Mouse (Mus musculus) CD4-positive helper T cell, adult 2 months (primary cell): ENCODE measurements around the gene 4933405L10Rik.

Source experiments
- DNase-seq: peaks from one replicate; pipeline ENCODE4 v3.0.0-alpha.2; 2012; ENCODE audit warnings: low read depth, missing footprints, low spot score

The 4933405L10Rik gene

DNA sequence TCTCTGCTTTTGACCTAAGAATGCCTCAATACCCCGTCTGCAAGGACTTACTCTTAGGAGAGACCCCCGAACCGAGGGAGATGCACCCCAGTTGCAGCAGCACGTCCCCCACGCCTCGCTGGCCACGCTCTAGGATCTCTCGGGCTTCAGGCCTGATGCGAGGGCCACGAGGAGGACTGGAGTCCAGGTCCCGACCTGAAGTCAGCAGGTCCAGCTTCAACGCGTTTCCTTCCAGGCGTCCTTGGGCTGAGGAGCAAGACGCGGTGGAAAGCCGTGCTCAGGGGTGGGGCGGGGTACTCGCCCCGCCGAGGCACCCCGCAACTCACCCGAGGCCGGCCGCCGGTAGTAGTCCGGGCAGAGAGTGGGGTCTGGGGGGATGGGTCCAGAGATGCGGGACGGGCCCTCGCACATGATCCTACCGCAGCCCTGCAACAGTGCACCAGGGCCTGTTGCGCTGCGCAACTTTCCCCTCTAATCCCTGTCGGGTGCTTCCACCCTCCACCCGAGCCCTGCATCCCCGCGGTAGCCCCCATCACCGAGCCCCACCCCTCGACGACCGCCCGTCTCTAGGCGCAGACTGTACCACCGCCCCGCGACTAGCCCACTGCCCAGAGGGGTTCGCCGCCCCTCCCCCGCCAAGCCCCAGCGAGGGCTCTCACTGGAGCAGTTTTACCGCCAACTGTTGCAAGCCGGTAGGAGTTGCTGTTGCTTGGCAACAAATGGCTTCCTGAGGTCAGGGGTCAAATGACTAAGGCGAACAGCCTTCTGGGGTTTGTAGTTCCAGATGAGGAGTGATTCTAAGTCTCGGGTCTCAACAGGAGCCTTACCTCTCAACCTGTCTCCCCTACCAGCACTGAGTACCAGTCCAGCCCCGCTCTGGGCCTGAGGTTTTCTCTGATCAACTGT, at the start of gene 4933405L10Rik, which contains the start of gene Enkd1:
4933405L10Rik (plus strand) TSS at position 158 of the 906 bp plus-strand sequence.
Enkd1 (minus strand) TSS at position 713 of the 906 bp plus-strand sequence.
- peak; percentile 89 for DNase-seq

DNA sequence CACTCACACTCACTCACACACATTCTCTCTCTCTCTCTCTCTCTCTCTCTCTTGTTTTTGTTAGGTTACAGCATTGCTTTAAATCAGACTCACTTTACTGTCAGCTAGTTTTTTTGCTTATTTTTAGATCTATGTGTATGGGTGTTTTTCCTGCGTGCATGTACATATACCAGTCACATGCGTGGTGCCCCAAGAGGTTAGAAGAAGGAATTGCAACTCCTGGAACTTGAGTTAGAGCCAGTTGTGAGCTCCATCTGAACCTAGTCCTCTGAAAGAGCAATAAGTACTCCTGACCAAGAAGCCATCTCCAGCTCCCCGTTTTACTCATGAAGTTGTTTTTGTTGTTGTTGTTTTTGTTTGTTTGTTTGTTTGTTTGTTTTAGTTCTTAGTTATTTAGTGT, 46.3 kb upstream of the 4933405L10Rik start:
- peak; percentile 72 for DNase-seq

DNA sequence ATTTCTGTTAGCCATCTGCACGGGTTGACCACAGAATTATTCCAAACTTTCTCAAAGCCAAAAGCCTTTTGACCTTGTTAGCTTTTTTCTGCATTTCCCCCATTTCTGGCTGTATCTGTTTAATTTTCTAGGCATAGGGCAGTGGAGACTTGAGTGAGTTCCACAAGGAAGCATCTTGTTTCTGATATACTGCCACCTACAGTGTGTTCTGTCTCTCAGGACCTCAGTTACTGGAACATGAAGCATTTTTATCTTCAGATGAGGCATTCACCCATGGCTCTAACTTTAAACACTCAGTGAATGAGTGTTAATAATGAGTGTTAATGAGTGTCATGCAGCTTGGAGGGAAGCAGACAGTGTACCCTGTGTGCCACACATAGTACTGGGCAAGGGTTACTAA, 29.6 kb upstream of the 4933405L10Rik start:
- DNase-seq: no peak

DNA sequence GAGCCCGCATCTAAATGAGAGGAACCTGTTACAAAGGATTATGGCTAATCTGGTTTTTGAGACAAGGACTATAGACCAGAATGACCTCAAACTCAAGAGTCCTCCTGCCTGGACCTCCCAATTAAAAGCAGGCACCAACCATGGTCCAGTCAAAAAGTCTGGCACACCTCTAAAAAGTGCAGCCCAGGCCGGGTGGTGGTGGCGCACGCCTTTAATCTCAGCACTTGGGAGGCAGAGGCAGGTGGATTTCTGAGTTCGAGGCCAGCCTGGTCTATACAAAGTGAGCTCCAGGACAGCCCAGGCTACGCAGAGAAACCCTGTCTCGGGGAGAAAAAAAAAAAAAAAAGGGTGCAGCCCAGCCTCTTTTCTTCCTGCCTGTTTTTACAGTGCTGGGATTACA, 22.1 kb upstream of the 4933405L10Rik start:
- DNase-seq: no peak

DNA sequence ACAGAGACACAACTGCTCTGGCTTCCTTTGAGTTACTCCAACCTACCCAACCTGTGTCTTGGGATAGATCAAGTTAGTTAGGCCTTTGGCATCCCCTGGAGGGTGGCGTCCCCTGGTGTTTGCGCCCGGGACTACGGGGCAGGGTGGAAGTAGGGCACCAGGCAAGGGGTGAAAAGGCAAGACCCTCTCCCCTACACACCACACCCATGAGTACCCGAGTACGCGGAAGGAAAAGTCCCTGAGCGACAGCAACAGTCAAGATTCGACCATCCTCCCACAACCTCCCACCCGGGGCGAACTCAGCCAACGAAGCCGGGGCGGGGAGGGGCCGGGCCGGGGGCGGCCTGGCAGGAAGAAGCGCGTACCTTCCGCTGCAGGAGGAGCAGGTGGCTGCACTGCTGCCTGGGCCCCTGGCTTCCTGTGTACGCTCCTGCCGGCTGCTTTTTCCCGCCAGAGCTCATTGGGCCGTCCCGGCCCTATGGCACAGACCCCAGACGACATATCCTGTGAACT, 21.6 kb upstream of the 4933405L10Rik start, which contains the start of gene Carmil2:
Carmil2 (plus strand) TSS at position 479 of the 513 bp plus-strand sequence.
- DNase-seq: peak; percentile 90

- no peak for DNase-seq
Observed at GRCm38 (mm10) chr8:105686551-105686950, 20.9 kb upstream of the 4933405L10Rik start.

DNA sequence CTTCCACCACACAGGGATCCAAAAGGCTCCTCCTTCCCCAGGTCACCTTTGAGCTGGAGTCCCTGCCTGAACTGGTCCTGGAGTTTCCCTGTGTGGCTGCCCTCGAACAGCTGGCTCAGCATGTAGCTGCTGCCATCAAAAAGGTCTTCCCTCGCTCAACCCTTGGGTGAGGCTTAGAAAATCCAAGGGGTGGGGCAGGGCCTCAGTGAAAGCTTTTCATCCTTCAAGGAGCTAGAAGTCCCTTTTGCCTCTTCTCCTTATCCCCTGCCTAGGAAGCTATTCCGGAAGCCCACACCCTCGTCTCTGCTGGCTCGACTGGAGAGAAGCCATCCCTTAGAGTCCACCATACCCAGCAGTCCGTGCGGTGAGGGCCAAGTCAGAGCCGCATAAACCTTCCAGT, 19.9 kb upstream of the 4933405L10Rik start:
- peak; percentile 9 for DNase-seq

DNA sequence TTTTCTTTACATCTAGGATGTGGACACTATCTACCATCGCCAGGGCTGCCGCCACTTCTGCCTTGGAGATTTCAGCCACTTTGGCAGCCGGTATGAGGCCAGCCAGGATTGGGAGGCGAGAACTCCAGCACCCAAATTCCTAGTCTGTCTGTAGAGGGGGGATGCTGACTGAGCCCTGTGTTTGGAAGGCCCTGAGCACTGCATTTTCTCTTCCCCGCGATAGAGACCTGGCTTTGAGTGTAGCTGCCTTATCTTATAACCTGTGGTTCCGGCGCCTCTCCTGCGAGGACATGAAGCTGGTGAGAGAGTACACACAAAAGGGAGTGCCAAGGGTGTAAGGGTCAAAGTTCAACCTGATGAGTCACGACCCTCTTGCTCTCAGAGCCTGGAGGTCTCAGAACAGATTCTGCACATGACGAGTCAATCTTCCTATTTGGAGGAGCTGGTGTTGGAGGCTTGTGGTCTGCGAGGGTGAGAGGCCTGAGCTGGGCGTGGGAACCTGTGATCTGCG, 19.2 kb upstream of the 4933405L10Rik start:
- DNase-seq: no peak

GRCm38 (mm10) chr8:105689256-105689982, 18.0 kb upstream of the 4933405L10Rik start:
- DNase-seq: no peak

DNA sequence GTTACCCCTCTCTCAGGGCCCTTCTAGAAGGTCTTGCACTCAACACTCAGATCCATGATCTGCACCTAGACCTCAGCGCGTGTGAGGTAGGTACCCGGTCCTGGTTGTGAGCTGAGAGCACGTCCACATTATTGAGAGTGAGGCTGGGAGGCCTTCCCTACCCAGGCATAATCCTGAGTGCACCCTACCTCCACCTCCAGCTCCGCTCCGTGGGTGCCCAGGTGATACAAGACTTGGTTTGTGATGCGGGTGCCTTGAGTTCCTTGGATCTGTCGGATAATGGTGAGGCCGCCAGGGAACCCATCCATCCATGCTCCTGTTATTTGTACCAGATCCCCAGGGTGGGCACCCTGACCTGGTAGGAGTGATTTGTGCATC, 17.5 kb upstream of the 4933405L10Rik start:
- no peak for DNase-seq

DNA sequence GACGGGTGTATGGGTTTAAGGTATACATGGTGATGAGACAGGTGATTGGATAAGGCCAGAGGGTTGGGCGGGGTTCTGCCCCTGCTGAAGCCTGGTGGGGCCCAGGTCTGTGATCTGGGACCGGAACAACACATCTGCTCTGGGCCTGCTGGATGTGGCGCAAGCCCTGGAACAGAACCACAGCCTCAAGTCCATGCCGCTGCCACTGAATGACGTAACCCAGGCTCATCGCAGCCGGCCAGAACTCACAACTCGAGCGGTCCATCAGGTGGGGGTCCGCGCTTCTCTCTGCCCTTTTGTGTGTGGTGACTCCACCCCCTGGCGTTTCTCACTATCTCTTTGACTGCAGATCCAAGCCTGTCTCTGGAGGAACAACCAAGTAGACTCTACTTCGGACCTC, 16.5 kb upstream of the 4933405L10Rik start:
- DNase-seq: no peak

- no peak for DNase-seq
Observed at GRCm38 (mm10) chr8:105692449-105693182, 14.8 kb upstream of the 4933405L10Rik start.

GRCm38 (mm10) chr8:105693648-105694047, 13.8 kb upstream of the 4933405L10Rik start:
- no peak for DNase-seq

- DNase-seq: no peak
Observed at GRCm38 (mm10) chr8:105694051-105694799, 13.2 kb upstream of the 4933405L10Rik start.

- no peak for DNase-seq
Observed at GRCm38 (mm10) chr8:105695080-105695780, 12.2 kb upstream of the 4933405L10Rik start.

DNA sequence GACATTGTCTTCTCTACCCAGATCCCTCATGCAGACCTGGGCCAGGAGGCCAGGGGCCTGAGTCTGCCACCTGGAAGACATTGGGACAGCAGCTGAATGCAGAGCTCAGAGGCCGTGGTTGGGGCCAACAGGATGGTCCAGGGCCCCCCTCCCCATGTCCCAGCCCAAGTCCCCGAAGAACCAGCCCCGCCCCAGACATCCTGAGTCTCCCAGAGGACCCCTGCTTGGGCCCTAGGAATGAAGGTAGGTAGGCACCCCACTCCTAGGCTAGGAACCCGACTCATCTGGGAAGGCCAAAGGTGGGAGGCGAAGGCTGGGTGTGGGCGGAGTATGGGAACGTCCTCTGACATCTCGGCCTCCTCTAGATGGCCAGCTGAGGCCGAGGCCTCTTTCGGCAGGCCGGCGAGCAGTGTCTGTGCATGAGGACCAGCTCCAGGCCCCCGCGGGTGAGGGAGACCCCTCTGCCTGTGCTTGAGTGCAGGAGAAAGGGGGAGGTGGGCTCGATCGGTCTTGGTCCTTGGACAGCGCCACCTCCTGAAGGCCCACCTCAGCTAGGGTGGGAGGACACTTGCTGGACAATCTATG, 10.2 kb upstream of the 4933405L10Rik start:
- DNase-seq: no peak

GRCm38 (mm10) chr8:105698734-105699133, 8.7 kb upstream of the 4933405L10Rik start:
- no peak for DNase-seq

- DNase-seq: no peak
Observed at GRCm38 (mm10) chr8:105699488-105700215, 7.8 kb upstream of the 4933405L10Rik start.

- DNase-seq: peak; percentile 84
Observed at GRCm38 (mm10) chr8:105700566-105700965, 6.9 kb upstream of the 4933405L10Rik start.
